Mouse (Mus musculus): ENCODE data around the gene Exosc1.
A peak's percentile ranks its signal among the peaks of the same experiment; 100 is the strongest.

- TF ChIP-seq MYC (IDR thresholded peaks at IDR 0.05; ENCODE audit: low read depth, low read length), result peak; percentile 16; the same call in 1 of the 2 replicates
- peak; percentile 93 for TF ChIP-seq POLR2A (IDR thresholded peaks at IDR 0.05; ENCODE audit: low read depth, low read length)
Observed at GRCm38 (mm10) chr19:41980819-41981594, 47.8 kb upstream of the Exosc1 start, which contains the start of gene Mms19.

Data from CH12.LX (cell line).